Mouse (Mus musculus): ENCODE measurements around the gene Gm5105. TPM values are rescaled to one million over a fixed set of nuclear protein-coding genes. Genes with fewer than 3 reads are reported as not detected.

Gene Gm5105
- polyA plus RNA-seq, 1 experiment from 2014 or later: 0.12 TPM

- H3K4me2 ChIP-seq (replicated peaks; ENCODE audit: low read depth, low read length): no peak overlapping the region
- WGBS: 86% methylated on average over 9 of the region's 9 CpGs
- peaks cover 31% of the 10 kb centered on the region for H3K4me1 ChIP-seq (ENCODE audit: insufficient read depth, low read length)
- H3K27me3 ChIP-seq (ENCODE audit: insufficient read depth, low read length): no peaks in the 10 kb centered on the region
- H3K9me3 ChIP-seq (ENCODE audit: low read length): no peaks in the 10 kb centered on the region
- no peak overlapping the region for H3K9ac ChIP-seq (replicated peaks; ENCODE audit: low read length)
- no peaks in the 10 kb centered on the region for H3K36me3 ChIP-seq (ENCODE audit: insufficient read depth, low read length)
- ATAC-seq (ENCODE audit: low FRiP score, low TSS enrichment): no peak
- H3K27ac ChIP-seq (ENCODE audit: low read length): no peak overlapping the region
- no peak overlapping the region for H3K4me3 ChIP-seq (ENCODE audit: low read length)
These were observed 5.8 kb downstream of the Gm5105 start for GRCm38 (mm10) chr3:138061205-138061911.

- 89% methylated on average over 7 of the region's 7 CpGs for WGBS
- no peak overlapping the region for H3K4me3 ChIP-seq (ENCODE audit: low read length)
- no peak overlapping the region for H3K4me2 ChIP-seq (replicated peaks; ENCODE audit: low read depth, low read length)
- no peaks in the 10 kb centered on the region for H3K36me3 ChIP-seq (ENCODE audit: insufficient read depth, low read length)
- no peak for ATAC-seq (ENCODE audit: low FRiP score, low TSS enrichment)
- H3K9ac ChIP-seq (replicated peaks; ENCODE audit: low read length): no peak overlapping the region
- peaks cover 21% of the 10 kb centered on the region for H3K4me1 ChIP-seq (ENCODE audit: insufficient read depth, low read length)
- H3K9me3 ChIP-seq (ENCODE audit: low read length): no peaks in the 10 kb centered on the region
- H3K27me3 ChIP-seq (ENCODE audit: insufficient read depth, low read length): no peaks in the 10 kb centered on the region
- H3K27ac ChIP-seq (ENCODE audit: low read length): no peak overlapping the region
These were observed 6.8 kb downstream of the Gm5105 start for GRCm38 (mm10) chr3:138060429-138060828.

GRCm38 (mm10) chr3:138058226-138058625, 9.0 kb downstream of the Gm5105 start:
- Histone ChIP-seq H3K9me3 (ENCODE audit: low read length) (no peaks in the 10 kb centered on the region), H3K9ac (replicated peaks; ENCODE audit: low read length) (no peak overlapping the region), H3K36me3 (ENCODE audit: insufficient read depth, low read length) (no peaks in the 10 kb centered on the region), H3K4me2 (replicated peaks; ENCODE audit: low read depth, low read length) (no peak overlapping the region), H3K4me1 (ENCODE audit: insufficient read depth, low read length) (peaks cover 14% of the 10 kb centered on the region), H3K4me3 (ENCODE audit: low read length) (no peak overlapping the region), H3K27ac (ENCODE audit: low read length) (no peak overlapping the region), H3K27me3 (ENCODE audit: insufficient read depth, low read length) (no peaks in the 10 kb centered on the region)
- ATAC-seq (ENCODE audit: low FRiP score, low TSS enrichment): no peak
- WGBS: 55% methylated on average over 4 of the region's 4 CpGs

- WGBS: 53% methylated on average over 7 of the region's 7 CpGs
- Histone ChIP-seq H3K4me3 (ENCODE audit: low read length) (no peak overlapping the region), H3K9ac (replicated peaks; ENCODE audit: low read length) (no peak overlapping the region), H3K4me1 (ENCODE audit: insufficient read depth, low read length) (peaks cover 20% of the 10 kb centered on the region), H3K36me3 (ENCODE audit: insufficient read depth, low read length) (no peaks in the 10 kb centered on the region), H3K27ac (ENCODE audit: low read length) (no peak overlapping the region), H3K4me2 (replicated peaks; ENCODE audit: low read depth, low read length) (no peak overlapping the region), H3K9me3 (ENCODE audit: low read length) (no peaks in the 10 kb centered on the region), H3K27me3 (ENCODE audit: insufficient read depth, low read length) (no peaks in the 10 kb centered on the region)
- ATAC-seq (ENCODE audit: low FRiP score, low TSS enrichment): no peak
These were observed 10.2 kb downstream of the Gm5105 start for GRCm38 (mm10) chr3:138056976-138057375.

- Histone ChIP-seq H3K27ac (ENCODE audit: low read length) (peak overlapping the region; percentile 80), H3K27me3 (ENCODE audit: insufficient read depth, low read length) (no peaks in the 10 kb centered on the region), H3K36me3 (ENCODE audit: insufficient read depth, low read length) (no peaks in the 10 kb centered on the region), H3K9me3 (ENCODE audit: low read length) (no peaks in the 10 kb centered on the region), H3K4me3 (ENCODE audit: low read length) (no peak overlapping the region), H3K4me1 (ENCODE audit: insufficient read depth, low read length) (peaks cover 28% of the 10 kb centered on the region), H3K4me2 (replicated peaks; ENCODE audit: low read depth, low read length) (no peak overlapping the region), H3K9ac (replicated peaks; ENCODE audit: low read length) (no peak overlapping the region)
- WGBS: 5% methylated on average over 4 of the region's 4 CpGs
- ATAC-seq (ENCODE audit: low FRiP score, low TSS enrichment): peak; percentile 84
These were observed 13.2 kb downstream of the Gm5105 start for GRCm38 (mm10) chr3:138053969-138054368.

- H3K36me3 ChIP-seq (ENCODE audit: insufficient read depth, low read length): no peaks in the 10 kb centered on the region
- no peaks in the 10 kb centered on the region for H3K9me3 ChIP-seq (ENCODE audit: low read length)
- H3K9ac ChIP-seq (replicated peaks; ENCODE audit: low read length): no peak overlapping the region
- no peak for ATAC-seq (ENCODE audit: low FRiP score, low TSS enrichment)
- H3K27me3 ChIP-seq (ENCODE audit: insufficient read depth, low read length): no peaks in the 10 kb centered on the region
- H3K4me2 ChIP-seq (replicated peaks; ENCODE audit: low read depth, low read length): no peak overlapping the region
- H3K4me3 ChIP-seq (ENCODE audit: low read length): no peak overlapping the region
- peaks cover 25% of the 10 kb centered on the region for H3K4me1 ChIP-seq (ENCODE audit: insufficient read depth, low read length)
- no peak overlapping the region for H3K27ac ChIP-seq (ENCODE audit: low read length)
- 86% methylated on average over 3 of the region's 3 CpGs for WGBS
These were observed 15.8 kb downstream of the Gm5105 start for GRCm38 (mm10) chr3:138051431-138051830.

- no peak overlapping the region for H3K9ac ChIP-seq (replicated peaks; ENCODE audit: low read length)
- no peak overlapping the region for H3K4me3 ChIP-seq (ENCODE audit: low read length)
- H3K36me3 ChIP-seq (ENCODE audit: insufficient read depth, low read length): no peaks in the 10 kb centered on the region
- no peak overlapping the region for H3K27ac ChIP-seq (ENCODE audit: low read length)
- no peaks in the 10 kb centered on the region for H3K27me3 ChIP-seq (ENCODE audit: insufficient read depth, low read length)
- H3K4me1 ChIP-seq (ENCODE audit: insufficient read depth, low read length): peaks cover 24% of the 10 kb centered on the region
- H3K9me3 ChIP-seq (ENCODE audit: low read length): no peaks in the 10 kb centered on the region
- ATAC-seq (ENCODE audit: low FRiP score, low TSS enrichment): peak; percentile 67; the same call in 1 of the 2 replicates
- 18% methylated on average over 11 of the region's 11 CpGs for WGBS
- no peak overlapping the region for H3K4me2 ChIP-seq (replicated peaks; ENCODE audit: low read depth, low read length)
These were observed 16.4 kb downstream of the Gm5105 start for GRCm38 (mm10) chr3:138050772-138051171.

GRCm38 (mm10) chr3:138049555-138049954, 17.6 kb downstream of the Gm5105 start:
- ATAC-seq (ENCODE audit: low FRiP score, low TSS enrichment): no peak
- H3K9ac ChIP-seq (replicated peaks; ENCODE audit: low read length): no peak overlapping the region
- H3K36me3 ChIP-seq (ENCODE audit: insufficient read depth, low read length): no peaks in the 10 kb centered on the region
- no peaks in the 10 kb centered on the region for H3K27me3 ChIP-seq (ENCODE audit: insufficient read depth, low read length)
- H3K4me3 ChIP-seq (ENCODE audit: low read length): no peak overlapping the region
- no peak overlapping the region for H3K4me2 ChIP-seq (replicated peaks; ENCODE audit: low read depth, low read length)
- no peaks in the 10 kb centered on the region for H3K9me3 ChIP-seq (ENCODE audit: low read length)
- WGBS: 81% methylated on average over 6 of the region's 6 CpGs
- H3K27ac ChIP-seq (ENCODE audit: low read length): no peak overlapping the region
- H3K4me1 ChIP-seq (ENCODE audit: insufficient read depth, low read length): peaks cover 24% of the 10 kb centered on the region

GRCm38 (mm10) chr3:138043316-138043715, 23.9 kb downstream of the Gm5105 start:
- Histone ChIP-seq H3K9me3 (ENCODE audit: low read length) (no peaks in the 10 kb centered on the region), H3K27ac (ENCODE audit: low read length) (no peak overlapping the region), H3K36me3 (ENCODE audit: insufficient read depth, low read length) (no peaks in the 10 kb centered on the region), H3K9ac (replicated peaks; ENCODE audit: low read length) (no peak overlapping the region), H3K4me3 (ENCODE audit: low read length) (no peak overlapping the region), H3K4me1 (ENCODE audit: insufficient read depth, low read length) (0 out of 2 replicates have a peak, but pooled peaks cover 3% of the 10 kb centered on the region), H3K27me3 (ENCODE audit: insufficient read depth, low read length) (no peaks in the 10 kb centered on the region), H3K4me2 (replicated peaks; ENCODE audit: low read depth, low read length) (no peak overlapping the region)
- WGBS: 56% methylated on average over 7 of the region's 7 CpGs
- ATAC-seq (ENCODE audit: low FRiP score, low TSS enrichment): no peak

GRCm38 (mm10) chr3:138041591-138042301, 25.4 kb downstream of the Gm5105 start:
- Histone ChIP-seq H3K27ac (ENCODE audit: low read length) (no peak overlapping the region), H3K9me3 (ENCODE audit: low read length) (no peaks in the 10 kb centered on the region), H3K9ac (replicated peaks; ENCODE audit: low read length) (no peak overlapping the region), H3K27me3 (ENCODE audit: insufficient read depth, low read length) (no peaks in the 10 kb centered on the region), H3K4me2 (replicated peaks; ENCODE audit: low read depth, low read length) (no peak overlapping the region), H3K4me3 (ENCODE audit: low read length) (no peak overlapping the region), H3K36me3 (ENCODE audit: insufficient read depth, low read length) (no peaks in the 10 kb centered on the region), H3K4me1 (ENCODE audit: insufficient read depth, low read length) (0 out of 2 replicates have a peak, but pooled peaks cover 3% of the 10 kb centered on the region)
- 64% methylated on average over 3 of the region's 3 CpGs for WGBS
- ATAC-seq (ENCODE audit: low FRiP score, low TSS enrichment): peak; percentile 43

Measured in kidney, embryonic 16.5 days (tissue).